Mouse (Mus musculus): ENCODE data around the gene Rbm39.

DNA sequence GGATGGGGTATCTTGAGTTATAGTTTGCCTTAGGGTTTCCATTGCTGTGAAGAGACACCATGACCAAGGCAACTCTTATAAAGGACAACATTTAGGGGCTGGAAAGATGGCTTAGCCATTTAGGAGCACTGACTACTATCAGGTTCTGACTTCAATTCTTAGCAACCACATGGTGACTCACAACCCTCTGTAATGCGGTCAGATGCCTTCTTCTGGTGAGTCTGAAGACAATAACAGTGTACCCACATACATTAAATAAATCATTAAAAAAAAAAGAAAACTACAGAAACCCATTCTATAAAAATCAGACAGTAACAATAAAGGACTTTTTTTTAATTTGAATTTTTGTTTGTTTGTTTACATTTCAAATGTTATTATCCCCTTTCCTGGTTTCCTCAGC lies 49.1 kb upstream of the Rbm39 start:
- TF ChIP-seq RAD21 (IDR thresholded peaks at IDR 0.05; ENCODE audit: low read depth, low read length) (no peak), POLR2A (IDR thresholded peaks at IDR 0.05; ENCODE audit: control insufficient read depth in 1 of 2, insufficient read depth in 1 of 2, low read depth in 1 of 2, low read length in 2 of 2, poor library complexity in 1 of 2) (no peak), CHD2 (IDR thresholded peaks at IDR 0.05; ENCODE audit: low read length) (no peak), EP300 (IDR thresholded peaks at IDR 0.05; ENCODE audit: low read depth in 1 of 2, low read length in 2 of 2) (no peak), HCFC1 (IDR thresholded peaks at IDR 0.05; ENCODE audit: low read depth, low read length) (no peak), CTCF (IDR thresholded peaks at IDR 0.05 in 2 of 3, conservative IDR thresholded peaks at IDR 0.05 in 1 of 3; ENCODE audit: control insufficient read depth in 1 of 3, insufficient read depth in 1 of 3, low read depth in 2 of 3, low read length in 3 of 3, poor library complexity in 1 of 3, severe bottlenecking in 1 of 3) (no peak), MAX (IDR thresholded peaks at IDR 0.05; ENCODE audit: low read length) (no peak), USF2 (IDR thresholded peaks at IDR 0.05; ENCODE audit: borderline replicate concordance in 1 of 2, insufficient read depth in 1 of 2, low read depth in 1 of 2, low read length in 2 of 2) (no peak), NELFE (IDR thresholded peaks at IDR 0.05; ENCODE audit: low read depth, low read length) (no peak), ZC3H11A (IDR thresholded peaks at IDR 0.05; ENCODE audit: low read depth, low read length) (no peak), GATA1 (IDR thresholded peaks at IDR 0.05; ENCODE audit: low read depth, low read length) (no peak), RCOR1 (IDR thresholded peaks at IDR 0.05; ENCODE audit: low read depth, low read length) (no peak)
